Mouse (Mus musculus): ENCODE measurements at regions not wholly inside any gene's neighbourhood (a gene's known extent, or its start where the extent isn't known, plus 50 kb on each side); places are given as distances from the start of the nearest gene placed in this dataset.
A peak's percentile ranks its signal among the peaks of the same experiment; 100 is the strongest.

- Histone ChIP-seq H3K9ac (replicated peaks; ENCODE audit: low read length) (peak overlapping the region; percentile 53), H3K4me3 (ENCODE audit: low read length) (peak overlapping the region; percentile 50)
- 2% methylated on average over 24 of the region's 25 CpGs for WGBS
Observed at GRCm38 (mm10) chr11:23124198-23124951, 117.0 kb downstream of the Fam161a start.

GRCm38 (mm10) chr11:23131122-23131521, 123.8 kb downstream of the Fam161a start:
- Histone ChIP-seq H3K9me3 (ENCODE audit: low read length) (no peaks in the 10 kb centered on the region), H3K4me1 (ENCODE audit: insufficient read depth, low read length) (no peaks in the 10 kb centered on the region), H3K27ac (ENCODE audit: low read length) (no peak overlapping the region), H3K4me3 (ENCODE audit: low read length) (no peak overlapping the region), H3K27me3 (ENCODE audit: insufficient read depth, low read length) (no peaks in the 10 kb centered on the region), H3K4me2 (replicated peaks; ENCODE audit: low read depth, low read length) (no peak overlapping the region), H3K36me3 (ENCODE audit: insufficient read depth, low read length) (no peaks in the 10 kb centered on the region), H3K9ac (replicated peaks; ENCODE audit: low read length) (no peak overlapping the region)
- whole genome bisulfite sequencing = 16% methylated on average over 1 of the region's 1 CpGs
- no peak for ATAC-seq (ENCODE audit: low FRiP score, low TSS enrichment)

More at GRCm38 (mm10) chr11:23124198-23124951, 117.0 kb downstream of the Fam161a start:
- H3K27ac ChIP-seq (ENCODE audit: low read length) = no peak overlapping the region
- peak; percentile 100 for ATAC-seq (ENCODE audit: low FRiP score, low TSS enrichment)
- H3K36me3 ChIP-seq (ENCODE audit: insufficient read depth, low read length) = no peaks in the 10 kb centered on the region
- H3K4me1 ChIP-seq (ENCODE audit: insufficient read depth, low read length) = no peaks in the 10 kb centered on the region; the same call in 1 of the 2 replicates
- no peaks in the 10 kb centered on the region for H3K9me3 ChIP-seq (ENCODE audit: low read length)
- H3K4me2 ChIP-seq (replicated peaks; ENCODE audit: low read depth, low read length) = peak overlapping the region; percentile 72
- no peaks in the 10 kb centered on the region for H3K27me3 ChIP-seq (ENCODE audit: insufficient read depth, low read length)

GRCm38 (mm10) chr11:23131632-23132031, 124.2 kb upstream of the Xpo1 start:
- Histone ChIP-seq H3K4me1 (ENCODE audit: insufficient read depth, low read length) (no peaks in the 10 kb centered on the region), H3K4me3 (ENCODE audit: low read length) (no peak overlapping the region), H3K36me3 (ENCODE audit: insufficient read depth, low read length) (no peaks in the 10 kb centered on the region), H3K4me2 (replicated peaks; ENCODE audit: low read depth, low read length) (no peak overlapping the region), H3K9ac (replicated peaks; ENCODE audit: low read length) (no peak overlapping the region), H3K27me3 (ENCODE audit: insufficient read depth, low read length) (no peaks in the 10 kb centered on the region), H3K9me3 (ENCODE audit: low read length) (no peaks in the 10 kb centered on the region), H3K27ac (ENCODE audit: low read length) (no peak overlapping the region)
- ATAC-seq (ENCODE audit: low FRiP score, low TSS enrichment) = no peak
- 88% methylated on average over 1 of the region's 1 CpGs for WGBS

- H3K4me3 ChIP-seq (ENCODE audit: low read length) = no peak overlapping the region
- ATAC-seq (ENCODE audit: low FRiP score, low TSS enrichment) = no peak
- no peak overlapping the region for H3K9ac ChIP-seq (replicated peaks; ENCODE audit: low read length)
- no peak overlapping the region for H3K4me2 ChIP-seq (replicated peaks; ENCODE audit: low read depth, low read length)
- H3K27me3 ChIP-seq (ENCODE audit: insufficient read depth, low read length) = no peaks in the 10 kb centered on the region
- 70% methylated on average over 6 of the region's 6 CpGs for WGBS
- no peaks in the 10 kb centered on the region for H3K36me3 ChIP-seq (ENCODE audit: insufficient read depth, low read length)
- H3K9me3 ChIP-seq (ENCODE audit: low read length) = no peaks in the 10 kb centered on the region
- H3K27ac ChIP-seq (ENCODE audit: low read length) = no peak overlapping the region
- H3K4me1 ChIP-seq (ENCODE audit: insufficient read depth, low read length) = no peaks in the 10 kb centered on the region
Observed at GRCm38 (mm10) chr11:23140429-23141099, 115.3 kb upstream of the Xpo1 start.

GRCm38 (mm10) chr11:23141100-23141837, 114.6 kb upstream of the Xpo1 start:
- H3K9ac ChIP-seq (replicated peaks; ENCODE audit: low read length) = no peak overlapping the region
- no peak for ATAC-seq (ENCODE audit: low FRiP score, low TSS enrichment)
- no peaks in the 10 kb centered on the region for H3K4me1 ChIP-seq (ENCODE audit: insufficient read depth, low read length)
- no peak overlapping the region for H3K4me3 ChIP-seq (ENCODE audit: low read length)
- H3K4me2 ChIP-seq (replicated peaks; ENCODE audit: low read depth, low read length) = no peak overlapping the region
- no peaks in the 10 kb centered on the region for H3K36me3 ChIP-seq (ENCODE audit: insufficient read depth, low read length)
- H3K9me3 ChIP-seq (ENCODE audit: low read length) = no peaks in the 10 kb centered on the region
- WGBS = 52% methylated on average over 12 of the region's 12 CpGs
- no peaks in the 10 kb centered on the region for H3K27me3 ChIP-seq (ENCODE audit: insufficient read depth, low read length)
- no peak overlapping the region for H3K27ac ChIP-seq (ENCODE audit: low read length)

- Histone ChIP-seq H3K4me2 (replicated peaks; ENCODE audit: low read depth, low read length) (no peak overlapping the region), H3K27me3 (ENCODE audit: insufficient read depth, low read length) (no peaks in the 10 kb centered on the region), H3K9me3 (ENCODE audit: low read length) (no peaks in the 10 kb centered on the region), H3K9ac (replicated peaks; ENCODE audit: low read length) (no peak overlapping the region), H3K4me3 (ENCODE audit: low read length) (no peak overlapping the region), H3K27ac (ENCODE audit: low read length) (no peak overlapping the region), H3K4me1 (ENCODE audit: insufficient read depth, low read length) (no peaks in the 10 kb centered on the region), H3K36me3 (ENCODE audit: insufficient read depth, low read length) (no peaks in the 10 kb centered on the region)
- ATAC-seq (ENCODE audit: low FRiP score, low TSS enrichment) = no peak
- 67% methylated on average over 8 of the region's 8 CpGs for WGBS
Observed at GRCm38 (mm10) chr11:23148048-23148596, 107.7 kb upstream of the Xpo1 start.

- Histone ChIP-seq H3K27ac (ENCODE audit: low read length) (no peak overlapping the region), H3K27me3 (ENCODE audit: insufficient read depth, low read length) (no peaks in the 10 kb centered on the region), H3K4me3 (ENCODE audit: low read length) (no peak overlapping the region), H3K9me3 (ENCODE audit: low read length) (no peaks in the 10 kb centered on the region), H3K4me1 (ENCODE audit: insufficient read depth, low read length) (no peaks in the 10 kb centered on the region), H3K9ac (replicated peaks; ENCODE audit: low read length) (no peak overlapping the region), H3K4me2 (replicated peaks; ENCODE audit: low read depth, low read length) (no peak overlapping the region), H3K36me3 (ENCODE audit: insufficient read depth, low read length) (no peaks in the 10 kb centered on the region)
- WGBS = 70% methylated on average over 5 of the region's 5 CpGs
- peak; percentile 57; the same call in 1 of the 2 replicates for ATAC-seq (ENCODE audit: low FRiP score, low TSS enrichment)
Observed at GRCm38 (mm10) chr11:23149556-23150244, 106.1 kb upstream of the Xpo1 start.

- no peak for ATAC-seq (ENCODE audit: low FRiP score, low TSS enrichment)
- H3K4me2 ChIP-seq (replicated peaks; ENCODE audit: low read depth, low read length) = no peak overlapping the region
- H3K9me3 ChIP-seq (ENCODE audit: low read length) = peaks cover 4% of the 10 kb centered on the region; the same call in 1 of the 2 replicates
- no peaks in the 10 kb centered on the region for H3K27me3 ChIP-seq (ENCODE audit: insufficient read depth, low read length)
- H3K36me3 ChIP-seq (ENCODE audit: insufficient read depth, low read length) = no peaks in the 10 kb centered on the region
- H3K9ac ChIP-seq (replicated peaks; ENCODE audit: low read length) = no peak overlapping the region
- no peaks in the 10 kb centered on the region for H3K4me1 ChIP-seq (ENCODE audit: insufficient read depth, low read length)
- no peak overlapping the region for H3K27ac ChIP-seq (ENCODE audit: low read length)
- H3K4me3 ChIP-seq (ENCODE audit: low read length) = no peak overlapping the region
- WGBS = 57% methylated on average over 1 of the region's 1 CpGs
Observed at GRCm38 (mm10) chr11:23154851-23155250, 101.0 kb upstream of the Xpo1 start.

GRCm38 (mm10) chr11:23168546-23169218, 87.2 kb upstream of the Xpo1 start:
- ATAC-seq (ENCODE audit: low FRiP score, low TSS enrichment) = no peak
- no peaks in the 10 kb centered on the region for H3K4me1 ChIP-seq (ENCODE audit: insufficient read depth, low read length)
- no peaks in the 10 kb centered on the region for H3K9me3 ChIP-seq (ENCODE audit: low read length)
- no peak overlapping the region for H3K9ac ChIP-seq (replicated peaks; ENCODE audit: low read length)
- H3K27me3 ChIP-seq (ENCODE audit: insufficient read depth, low read length) = no peaks in the 10 kb centered on the region
- H3K36me3 ChIP-seq (ENCODE audit: insufficient read depth, low read length) = no peaks in the 10 kb centered on the region
- H3K27ac ChIP-seq (ENCODE audit: low read length) = no peak overlapping the region
- WGBS = 84% methylated on average over 12 of the region's 12 CpGs
- H3K4me3 ChIP-seq (ENCODE audit: low read length) = no peak overlapping the region
- no peak overlapping the region for H3K4me2 ChIP-seq (replicated peaks; ENCODE audit: low read depth, low read length)
